Mouse (Mus musculus) c-Kit-positive CD71-positive TER-119-positive erythroid progenitor cells, embryonic 14.5 days (primary cell): ENCODE data around the gene Gm49395.

Source experiments
- DNase-seq: peaks from one replicate; pipeline ENCODE4 v3.0.0-alpha.2; 2013; ENCODE audit warnings: low spot score

Gm49395 gene

DNA sequence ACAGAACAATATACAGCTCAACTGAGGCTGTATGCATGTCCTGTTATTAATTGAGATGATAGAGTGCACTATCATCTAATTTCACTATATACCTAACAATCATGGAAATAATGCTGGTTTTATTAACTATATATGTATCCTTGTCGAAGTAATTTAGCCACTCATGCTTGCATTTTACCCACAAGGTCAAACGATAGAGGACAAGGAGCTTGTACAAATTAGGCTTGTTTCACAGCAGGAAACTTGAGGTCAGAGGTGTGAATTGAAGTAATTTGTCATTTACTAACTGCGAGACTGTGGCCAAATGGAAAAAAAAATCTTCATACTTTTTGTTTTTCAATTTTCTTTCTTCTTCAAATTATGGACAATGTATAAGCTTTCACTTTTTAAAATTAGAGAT, 3.5 kb downstream of the Gm49395 start:
- no peak for DNase-seq

DNA sequence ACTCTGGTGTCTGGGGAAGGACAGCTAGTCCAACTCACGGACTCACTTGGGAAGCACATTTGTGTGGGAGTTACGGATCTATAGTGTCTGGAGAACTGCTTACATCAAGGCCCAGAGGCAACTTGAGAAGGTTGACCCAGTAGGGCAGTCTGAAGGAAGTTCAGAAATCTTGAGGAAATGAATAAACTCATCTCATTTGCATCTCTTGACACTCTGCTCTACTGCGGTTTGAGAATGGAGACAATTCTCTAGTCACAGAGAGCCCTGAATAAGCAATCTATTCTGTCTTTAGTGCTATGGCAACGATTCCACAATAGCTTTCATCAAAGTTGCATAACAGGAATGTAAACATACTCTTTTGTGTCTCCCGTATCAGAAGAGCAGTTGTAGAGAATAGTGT, 4.8 kb downstream of the Gm49395 start:
- no peak for DNase-seq

DNA sequence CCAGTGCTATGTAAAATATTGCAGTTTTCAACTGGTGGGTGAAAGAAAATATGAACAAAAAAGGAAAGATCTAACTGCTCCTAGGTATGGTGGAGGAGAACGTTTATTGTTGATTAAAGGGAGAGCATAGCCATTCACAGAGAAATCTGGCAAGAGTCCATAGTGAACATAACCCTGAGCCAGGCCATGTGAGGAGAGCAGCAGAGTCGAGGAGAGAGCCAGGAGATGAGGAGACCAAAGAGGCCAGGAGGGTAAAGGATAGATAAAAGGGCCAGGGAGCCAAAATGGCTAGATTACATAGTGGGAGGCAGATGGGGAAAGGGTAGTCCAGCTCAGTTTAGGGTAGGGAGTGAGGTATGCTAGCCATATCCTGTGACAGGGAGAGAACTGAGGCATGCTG, 5.5 kb downstream of the Gm49395 start:
- DNase-seq = no peak

DNA sequence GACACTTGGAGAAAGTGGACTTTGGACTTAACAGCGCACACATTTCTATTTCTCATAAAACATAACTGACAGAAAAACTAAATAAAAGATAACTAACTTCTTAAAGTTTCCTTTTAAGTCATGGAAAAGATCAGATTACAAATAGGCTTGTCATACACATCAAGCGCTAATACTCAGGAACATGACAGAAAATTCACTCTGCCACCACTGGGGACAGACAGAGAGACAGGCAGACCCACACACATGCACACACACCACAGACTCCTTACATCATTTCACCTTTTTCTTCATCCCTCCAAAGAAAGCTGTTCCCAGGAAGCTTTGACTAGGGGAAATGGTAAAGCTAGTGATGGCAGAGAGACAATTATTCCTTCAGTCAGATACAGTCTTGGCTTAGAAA, 6.3 kb downstream of the Gm49395 start:
- DNase-seq = no peak

DNA sequence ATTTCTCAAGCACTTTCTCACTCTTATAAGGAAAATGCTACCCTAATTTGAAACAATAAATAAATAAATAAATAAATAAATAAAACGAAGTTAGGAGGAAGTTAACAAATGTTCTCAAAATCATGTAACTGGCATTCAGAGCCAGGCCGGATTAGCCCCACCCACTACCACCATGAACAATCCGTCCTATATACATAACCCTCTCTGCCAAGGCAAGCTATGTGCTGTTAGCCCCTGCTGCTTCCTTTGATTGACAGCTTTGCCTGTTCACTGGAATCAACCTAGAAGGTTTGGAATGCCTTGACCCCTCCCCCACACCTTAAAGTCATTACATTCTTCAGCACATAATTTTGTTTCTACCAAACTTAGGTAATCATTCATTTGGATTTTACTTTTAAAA, 10.2 kb downstream of the Gm49395 start:
- no peak for DNase-seq

DNA sequence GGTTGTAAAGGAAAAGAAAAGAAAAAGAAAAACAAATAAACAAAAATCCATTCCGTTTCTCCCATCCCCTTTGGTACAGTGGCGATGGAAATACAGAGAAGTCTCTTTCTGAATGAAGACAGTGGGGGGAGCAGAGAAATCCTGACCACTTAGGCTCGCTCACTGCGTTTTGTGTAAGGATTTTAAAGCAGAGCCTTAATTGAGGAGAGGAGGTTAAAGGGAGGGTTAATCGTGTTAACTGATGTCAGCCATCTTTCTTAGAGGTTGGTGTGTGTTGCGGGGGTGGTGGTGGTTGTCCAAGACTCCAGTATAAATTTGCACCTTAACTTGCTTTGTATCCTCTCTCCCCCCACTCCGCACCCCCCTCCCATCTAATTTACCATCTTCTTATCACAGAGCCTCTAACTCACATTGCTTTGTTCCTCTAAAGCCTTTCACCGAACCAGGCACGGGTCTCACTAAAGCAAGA, 10.7 kb downstream of the Gm49395 start:
- no peak for DNase-seq

DNA sequence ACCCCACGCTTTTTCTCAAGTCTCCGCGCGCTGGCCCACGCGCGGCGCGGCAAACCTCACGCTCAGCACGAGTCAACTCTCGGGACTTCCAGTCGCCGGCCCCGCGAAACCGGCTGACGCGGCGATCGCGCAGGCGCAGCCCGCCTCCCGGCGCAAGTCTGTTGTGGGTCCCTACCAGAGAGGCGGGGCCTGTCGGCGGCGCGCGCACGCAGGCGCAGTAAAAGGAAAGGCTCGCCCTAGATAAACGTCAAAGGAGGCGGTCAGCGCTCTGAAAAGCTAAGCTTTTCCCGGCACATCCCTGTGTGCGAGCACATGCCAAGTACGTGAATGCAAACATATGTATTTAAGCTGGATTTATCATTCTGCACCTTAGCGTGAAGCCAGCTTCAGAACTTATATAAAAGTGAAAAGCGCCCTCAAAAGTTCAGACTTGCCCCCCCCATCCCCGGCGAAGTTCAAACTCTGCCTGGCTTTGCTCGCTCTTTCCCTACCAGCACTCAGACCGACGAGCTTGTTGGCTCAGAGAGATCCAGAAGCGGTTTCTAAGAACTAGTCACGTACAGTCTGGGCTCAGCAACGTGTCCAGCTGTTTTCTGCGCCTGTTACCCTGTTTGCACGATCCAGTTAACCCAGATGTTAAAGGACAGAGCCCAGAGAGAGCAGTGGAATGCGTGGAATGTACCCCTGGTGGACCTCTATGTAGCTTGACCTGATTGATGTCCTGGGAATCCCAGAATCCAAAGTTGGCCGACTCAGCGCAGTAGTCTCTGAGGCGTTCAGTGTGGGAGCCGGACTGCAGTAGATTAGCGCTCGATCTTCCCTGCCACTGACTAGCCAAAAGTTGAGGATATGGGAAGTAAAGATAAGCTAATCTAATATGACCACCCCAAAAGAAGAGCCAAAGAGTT, 11.4 kb downstream of the Gm49395 start, which contains the start of gene Pelo:
TSS of gene Pelo (minus strand) at position 118 of the 908 bp plus-strand sequence.
- DNase-seq = peak; percentile 86

DNA sequence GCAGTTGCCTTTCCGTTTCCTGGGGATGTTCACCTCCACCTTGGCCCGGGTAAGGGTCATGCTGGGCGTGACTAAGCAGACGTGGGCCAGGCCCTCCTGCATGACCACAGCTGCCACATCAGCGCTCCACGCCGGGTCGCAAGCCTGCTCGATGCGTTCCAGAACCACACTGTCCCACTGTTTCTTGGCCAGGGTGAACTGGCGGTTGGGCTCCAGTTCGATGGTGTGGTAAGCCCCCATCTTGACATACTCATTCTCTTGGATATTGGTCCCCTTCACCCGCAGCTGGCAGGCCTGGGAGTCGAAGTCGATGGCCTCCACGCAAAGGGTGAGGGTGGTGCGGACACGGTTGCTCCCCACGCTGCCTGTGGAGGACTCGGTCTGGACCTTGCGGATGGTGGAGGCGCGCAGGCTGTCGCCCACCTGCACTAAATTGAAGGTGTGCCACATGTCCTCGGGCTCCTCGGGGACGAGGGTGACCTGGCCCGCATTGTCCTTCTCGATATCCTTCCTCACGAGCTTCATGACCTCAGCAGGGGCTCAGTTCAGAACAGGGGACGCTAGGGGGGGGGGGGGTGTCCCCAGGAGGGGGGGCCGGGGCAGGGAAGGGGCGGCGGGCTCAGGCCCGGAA, 12.2 kb downstream of the Gm49395 start:
- DNase-seq = peak; percentile 23

DNA sequence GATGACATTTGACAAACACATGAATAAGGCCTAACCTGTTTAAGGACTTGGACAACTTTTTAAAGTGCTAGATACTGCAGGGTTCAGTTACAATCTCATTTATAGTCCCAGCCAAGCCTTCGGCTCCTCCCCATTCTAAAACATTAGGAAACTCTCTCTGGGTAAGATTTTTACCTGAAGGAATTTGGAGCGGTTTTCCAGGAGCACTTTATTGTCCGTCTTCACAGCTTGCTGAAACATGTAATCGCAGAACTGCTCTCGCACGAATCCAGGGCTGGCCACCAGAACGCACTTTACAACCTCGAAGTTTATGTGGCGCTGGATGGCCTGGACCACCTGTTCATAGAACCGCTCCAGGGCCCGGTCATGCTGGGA, 12.7 kb downstream of the Gm49395 start:
- DNase-seq = no peak

DNA sequence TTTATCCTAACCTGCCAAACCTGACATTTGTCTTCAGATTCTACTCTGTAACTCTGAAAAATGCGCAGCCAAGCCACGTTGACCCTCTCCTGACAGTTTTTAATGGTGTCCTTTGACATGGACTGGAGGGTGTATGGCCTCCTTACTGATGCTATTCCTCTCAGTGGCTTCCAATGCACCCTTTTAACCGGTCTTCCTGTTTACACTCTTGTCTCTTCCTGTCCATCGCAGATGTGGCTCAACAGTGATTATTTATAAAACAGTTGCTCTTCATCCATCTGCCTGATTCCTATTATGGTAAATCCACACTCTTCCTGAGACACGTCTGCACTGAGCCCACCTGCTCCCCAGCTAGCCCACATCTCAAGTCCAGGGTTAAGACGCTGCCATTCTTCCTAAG, 15.7 kb downstream of the Gm49395 start:
- DNase-seq = no peak

DNA sequence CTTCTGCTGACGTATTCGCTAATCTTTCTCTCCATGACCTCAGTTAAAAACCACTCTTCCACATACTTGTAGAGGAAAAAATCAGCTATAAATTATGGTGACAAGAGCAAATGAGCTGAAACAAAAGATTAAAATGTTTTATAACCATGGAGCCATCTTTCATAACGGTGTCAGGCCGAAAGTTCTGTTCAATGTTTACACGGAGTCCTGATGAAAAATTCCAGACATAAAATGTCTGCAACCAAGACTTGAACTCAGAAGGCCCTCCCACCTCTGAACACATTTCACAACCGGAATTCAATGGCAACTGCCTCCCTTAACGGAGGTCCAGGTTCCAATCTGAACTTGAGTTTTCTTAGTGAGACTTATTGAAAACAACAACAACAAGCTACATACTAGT, 19.4 kb downstream of the Gm49395 start:
- DNase-seq = no peak

DNA sequence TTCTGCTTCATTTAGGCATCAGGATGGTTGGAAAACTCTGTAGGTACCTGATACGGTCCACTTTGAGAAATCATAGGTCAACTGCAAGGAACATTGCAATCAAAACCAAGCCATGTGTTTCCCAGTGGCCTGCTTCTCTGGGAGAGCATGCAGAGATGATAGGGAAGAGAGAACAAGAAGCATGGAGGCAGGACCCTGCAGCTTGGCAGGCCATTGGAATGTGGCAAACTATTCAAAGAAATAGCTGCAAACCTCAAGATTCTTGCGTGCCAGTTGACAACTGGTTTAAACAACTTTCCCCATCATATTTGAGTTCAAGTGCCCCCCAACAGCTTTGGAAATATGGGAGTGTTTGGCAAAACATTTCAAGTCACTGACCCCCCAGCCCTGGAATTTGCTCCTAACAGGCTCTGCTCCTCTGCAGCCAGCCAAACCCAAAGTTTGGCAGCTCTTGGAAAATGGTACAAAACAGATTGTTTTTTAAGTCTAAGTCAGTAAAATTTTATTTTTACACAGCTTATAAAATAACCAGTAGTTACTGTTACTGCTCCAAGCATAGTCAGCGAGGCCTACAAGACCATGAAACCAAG, 21.6 kb downstream of the Gm49395 start:
- DNase-seq = no peak

DNA sequence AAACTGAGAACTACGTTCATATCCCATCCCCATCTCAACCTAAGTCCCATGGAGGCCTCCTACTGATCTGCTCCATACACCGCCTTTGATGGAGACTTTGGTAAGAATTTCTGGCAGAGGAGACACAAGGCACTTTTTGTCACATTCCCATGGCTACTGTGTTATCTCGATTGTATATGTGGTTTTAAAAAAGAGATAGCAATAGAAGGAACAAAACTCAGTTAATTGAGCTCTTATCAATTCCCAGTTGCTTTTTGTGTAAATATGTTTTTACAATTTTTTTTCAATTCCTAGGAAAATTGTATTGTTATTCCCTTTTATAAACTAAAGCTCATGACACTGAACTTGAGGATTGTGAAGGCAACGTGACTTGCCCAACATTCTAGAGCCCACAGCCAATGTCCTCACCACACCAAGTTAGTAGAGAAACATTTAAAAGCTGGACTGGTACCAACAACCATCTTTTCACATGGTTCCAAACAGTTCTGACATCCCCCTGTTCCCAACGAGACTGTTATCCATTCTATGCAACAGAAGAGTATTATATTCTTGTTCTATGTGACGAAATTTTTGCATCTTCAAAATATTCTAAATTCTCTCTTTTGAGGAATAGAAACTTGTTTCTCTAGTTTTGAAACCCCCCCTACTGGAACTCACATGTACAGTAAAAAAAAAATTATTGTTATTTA, 22.6 kb downstream of the Gm49395 start:
- DNase-seq = no peak

DNA sequence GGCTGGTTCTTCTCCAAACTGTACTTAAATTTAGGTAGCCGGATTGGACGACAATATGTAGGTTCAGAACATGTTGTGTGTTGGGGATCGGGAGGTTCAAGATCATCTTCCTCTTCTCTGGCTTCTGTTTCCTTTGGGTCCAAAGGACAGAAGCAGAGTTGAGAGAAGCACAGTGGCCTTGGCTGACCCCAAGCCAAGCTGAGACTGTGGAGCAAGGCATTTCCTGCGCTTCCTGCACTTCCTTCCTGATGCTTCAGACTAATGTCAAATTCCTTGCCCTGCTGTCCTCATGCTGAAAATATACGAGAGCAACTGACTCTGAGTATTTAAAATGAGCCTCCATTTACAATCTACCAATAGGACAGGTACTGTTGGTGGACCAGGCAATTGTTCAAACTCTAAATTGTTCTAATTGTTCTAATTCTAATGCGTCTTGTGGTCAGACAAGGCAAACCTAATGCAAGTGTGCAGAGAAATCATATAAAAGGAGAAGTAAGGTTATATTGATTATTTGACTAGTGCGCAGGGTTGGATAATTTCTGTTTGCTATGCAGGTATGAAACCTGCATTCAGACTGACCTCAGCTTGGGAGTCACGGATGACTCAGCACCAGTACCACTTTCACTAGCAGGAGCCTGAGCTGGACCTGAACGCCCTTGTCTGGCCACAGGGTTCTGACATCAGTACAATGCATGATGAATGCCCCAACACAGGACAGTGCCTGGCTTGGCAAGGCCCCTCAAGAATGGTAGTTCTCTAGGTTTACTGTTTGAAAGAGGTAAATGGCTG, 24.2 kb downstream of the Gm49395 start:
- DNase-seq = no peak

DNA sequence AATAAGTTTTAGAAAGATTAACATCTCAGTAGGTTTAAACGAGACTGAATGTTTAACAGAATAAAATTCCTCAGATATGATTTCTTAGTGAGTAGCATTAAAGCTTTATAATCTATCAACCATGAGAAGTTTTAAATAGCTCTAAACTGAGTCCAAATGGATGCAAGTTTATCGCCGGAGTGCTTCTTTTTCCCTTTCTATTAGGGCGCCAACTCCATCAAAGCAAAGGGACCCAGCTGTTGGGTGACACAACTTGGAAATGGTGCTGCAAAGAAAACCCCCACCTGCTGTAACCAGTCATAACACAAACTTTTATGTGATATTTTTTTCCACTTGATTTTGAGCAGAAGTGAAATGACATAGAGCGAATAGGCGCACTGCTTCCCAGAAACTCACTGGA, 29.3 kb downstream of the Gm49395 start:
- DNase-seq = no peak

DNA sequence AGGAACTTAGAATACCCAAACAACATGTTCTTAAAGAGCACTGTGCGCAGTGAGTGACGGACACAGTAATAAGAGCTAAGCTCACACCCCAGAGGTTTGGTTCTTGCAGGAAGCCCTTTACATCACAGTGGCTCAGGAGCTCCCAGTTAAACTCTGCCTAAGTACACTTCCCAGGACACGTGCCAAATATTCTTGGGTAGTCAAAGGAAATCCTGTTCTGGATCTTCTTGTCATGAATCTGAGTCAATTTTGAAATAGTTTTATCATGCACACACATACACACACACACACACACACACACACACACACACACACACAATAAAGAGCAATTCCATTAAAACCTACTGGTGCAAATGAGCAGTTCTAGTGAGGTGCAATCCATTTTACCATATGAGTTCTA, 30.3 kb downstream of the Gm49395 start:
- DNase-seq = no peak

DNA sequence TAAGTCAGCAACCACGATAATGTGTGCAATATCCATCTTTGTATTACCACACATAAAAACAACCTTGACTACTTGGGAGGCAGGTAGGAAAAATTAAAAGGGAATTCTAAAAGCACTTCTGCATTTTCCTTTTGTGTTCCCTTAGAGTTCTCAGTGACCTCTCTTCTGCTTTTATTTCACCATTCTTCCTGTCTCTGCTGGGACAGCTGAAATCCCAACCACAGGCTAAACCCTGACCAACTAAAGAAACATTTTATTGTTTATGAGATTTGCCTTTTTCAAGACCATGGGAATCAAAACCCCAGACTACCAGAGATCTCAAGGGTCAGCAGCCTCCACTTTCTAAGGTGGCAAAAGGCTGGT, 33.8 kb downstream of the Gm49395 start:
- DNase-seq = no peak

DNA sequence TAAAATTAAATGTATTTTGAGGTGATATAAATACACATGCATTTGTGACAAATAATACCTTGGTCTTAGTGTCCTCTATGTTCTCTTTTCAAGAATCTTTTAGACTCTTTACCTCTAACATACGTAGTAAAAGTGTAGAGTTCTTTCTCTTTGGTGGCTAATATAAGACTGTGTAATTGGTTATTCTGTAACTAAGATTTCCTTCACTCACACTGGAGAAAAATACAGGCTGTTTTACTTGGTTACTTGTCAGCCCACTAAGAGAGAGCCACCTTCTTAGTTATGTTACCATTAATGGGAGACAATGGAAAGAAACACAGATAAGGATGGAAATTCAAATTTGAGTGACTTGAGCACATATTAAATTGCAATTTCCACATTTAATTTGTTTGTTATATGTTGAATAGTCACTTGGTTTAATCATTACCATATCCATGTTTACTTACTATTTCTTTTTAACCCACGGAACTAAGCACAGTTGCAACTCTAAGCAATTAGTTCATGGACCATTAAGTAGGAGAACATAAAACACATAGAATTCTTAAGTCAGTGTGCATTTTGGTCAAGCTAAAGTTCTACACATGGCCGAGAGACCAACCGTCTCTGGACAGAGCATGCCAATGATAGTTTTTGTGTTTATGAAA, 34.3 kb downstream of the Gm49395 start:
- no peak for DNase-seq

DNA sequence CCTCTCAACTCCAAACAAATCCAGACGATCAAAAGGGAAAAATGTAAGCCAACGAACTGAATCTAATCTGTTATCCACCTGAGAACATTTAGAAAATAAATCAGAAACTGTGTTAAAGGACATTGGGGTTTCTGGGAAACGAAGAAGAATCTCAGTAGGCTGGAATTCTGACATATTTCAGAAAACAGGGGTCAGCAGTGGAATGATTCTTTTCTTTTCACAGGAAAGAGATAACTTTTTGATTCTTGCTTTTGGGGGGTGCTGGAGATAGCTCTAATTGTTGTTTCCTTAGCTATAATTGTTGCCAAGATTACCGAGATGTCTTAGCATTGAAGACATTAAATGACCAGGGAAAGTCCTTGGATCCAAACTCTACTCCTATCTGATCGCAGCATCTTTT, 44.2 kb downstream of the Gm49395 start:
- DNase-seq = no peak

DNA sequence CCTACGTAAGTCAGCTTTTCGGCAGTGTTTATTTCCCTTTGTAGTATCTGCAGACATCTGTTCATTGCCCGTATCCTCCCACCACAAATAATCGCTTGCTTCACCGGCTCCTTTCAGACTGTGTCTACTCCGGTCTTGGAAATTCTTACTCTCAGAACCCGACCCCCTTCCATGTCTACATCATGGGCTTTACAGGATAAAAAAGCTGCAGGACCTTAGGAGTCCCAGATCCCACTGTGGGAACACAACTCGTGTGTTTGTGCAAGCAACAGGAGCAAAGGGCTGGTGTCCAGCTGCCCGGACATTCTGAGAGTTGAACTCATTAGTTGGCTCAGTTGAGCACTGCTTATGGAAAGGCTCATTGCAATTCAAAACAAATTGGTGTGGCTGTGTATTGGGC, 46.9 kb downstream of the Gm49395 start:
- no peak for DNase-seq

DNA sequence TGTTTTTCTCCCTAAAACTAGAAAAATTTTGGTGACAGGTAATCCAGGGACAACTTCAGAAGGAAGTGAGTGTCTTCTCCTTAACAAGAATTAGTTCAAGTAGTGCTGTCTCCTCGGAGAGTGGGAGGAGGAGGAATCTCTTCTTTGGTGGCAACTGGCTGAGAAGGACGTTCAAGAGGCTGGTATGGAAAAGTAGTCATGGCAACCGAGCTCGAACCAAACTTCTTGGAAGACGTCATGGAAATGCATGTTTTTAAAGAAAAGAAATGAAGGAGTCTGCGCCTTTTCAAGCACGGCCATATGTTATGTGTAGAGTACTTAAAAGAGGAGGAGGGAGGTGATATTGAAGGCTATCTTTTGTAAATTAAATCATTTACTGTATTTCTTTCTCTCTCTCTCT, 49.2 kb downstream of the Gm49395 start:
- no peak for DNase-seq
